Mouse (Mus musculus): ENCODE data around the gene Olfr513. TPM values are rescaled to one million over a fixed set of nuclear protein-coding genes. Genes with fewer than 3 reads are reported as not detected.

The Olfr513 gene
- polyA plus RNA-seq (2015; fragmentation: Nextera tagmentation; extraction: Ambion mirVana), result not detected in 2 replicates

- Histone ChIP-seq H3K4me1 (no peaks in the 10 kb centered on the region), H3K9me3 (replicated peaks) (no peaks in the 10 kb centered on the region), H3K27me3 (no peaks in the 10 kb centered on the region), H3K27ac (no peak within 1 kb of the TSS), H3K4me3 (no peak within 1 kb of the TSS), H3K4me2 (no peak within 1 kb of the TSS), H3K9ac (no peak within 1 kb of the TSS), H3K36me3 (ENCODE audit: poor library complexity, severe bottlenecking) (no peaks in the 10 kb centered on the region)
- ATAC-seq, result no peak
- 79% methylated on average over 1 of the region's 1 CpGs for WGBS
Measured at GRCm38 (mm10) chr7:108750673-108751072, at the start of gene Olfr513. TSS of gene Olfr513 (plus strand) at chr7:108750973.

DNA sequence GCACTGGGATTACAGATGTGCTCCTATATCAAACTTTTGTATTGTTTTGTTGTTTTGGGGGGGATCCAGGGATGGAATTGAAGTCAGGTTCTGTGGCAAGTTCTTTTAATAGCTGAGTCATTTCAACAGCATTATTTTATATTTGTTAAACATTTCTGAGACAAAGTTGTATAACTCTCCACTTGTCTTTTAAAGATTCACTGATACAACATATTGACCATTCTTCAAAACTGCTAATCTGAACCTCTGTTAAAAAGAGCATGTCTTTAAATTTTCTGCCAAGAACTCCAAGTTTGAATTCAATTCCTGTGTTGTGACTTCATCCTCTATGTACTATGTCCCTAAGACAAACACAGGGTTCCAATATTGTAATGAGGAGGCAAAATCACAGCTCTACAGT lies 37.8 kb upstream of the Olfr513 start, which contains the start of gene Olfr512:
Gene Olfr512 (plus strand): TSS at position 301 of the 400 bp plus-strand sequence.
- Histone ChIP-seq H3K9ac (no peak within 1 kb of the TSS), H3K9me3 (replicated peaks) (no peaks in the 10 kb centered on the region), H3K4me2 (no peak within 1 kb of the TSS), H3K27me3 (no peaks in the 10 kb centered on the region), H3K27ac (no peak within 1 kb of the TSS), H3K4me1 (no peaks in the 10 kb centered on the region), H3K4me3 (no peak within 1 kb of the TSS), H3K36me3 (ENCODE audit: poor library complexity, severe bottlenecking) (no peaks in the 10 kb centered on the region)
- ATAC-seq, result no peak

- no peaks in the 10 kb centered on the region for H3K27me3 ChIP-seq
- no peak for ATAC-seq
- no peak overlapping the region for H3K4me2 ChIP-seq
- H3K27ac ChIP-seq, result no peak overlapping the region
- no peak overlapping the region for H3K9ac ChIP-seq
- H3K36me3 ChIP-seq (ENCODE audit: poor library complexity, severe bottlenecking), result no peaks in the 10 kb centered on the region
- H3K4me3 ChIP-seq, result no peak overlapping the region
- WGBS, result 27% methylated on average over 3 of the region's 3 CpGs
- no peaks in the 10 kb centered on the region for H3K9me3 ChIP-seq (replicated peaks)
- H3K4me1 ChIP-seq, result no peaks in the 10 kb centered on the region
Measured at GRCm38 (mm10) chr7:108760411-108760810, 9.6 kb downstream of the Olfr513 start.

DNA sequence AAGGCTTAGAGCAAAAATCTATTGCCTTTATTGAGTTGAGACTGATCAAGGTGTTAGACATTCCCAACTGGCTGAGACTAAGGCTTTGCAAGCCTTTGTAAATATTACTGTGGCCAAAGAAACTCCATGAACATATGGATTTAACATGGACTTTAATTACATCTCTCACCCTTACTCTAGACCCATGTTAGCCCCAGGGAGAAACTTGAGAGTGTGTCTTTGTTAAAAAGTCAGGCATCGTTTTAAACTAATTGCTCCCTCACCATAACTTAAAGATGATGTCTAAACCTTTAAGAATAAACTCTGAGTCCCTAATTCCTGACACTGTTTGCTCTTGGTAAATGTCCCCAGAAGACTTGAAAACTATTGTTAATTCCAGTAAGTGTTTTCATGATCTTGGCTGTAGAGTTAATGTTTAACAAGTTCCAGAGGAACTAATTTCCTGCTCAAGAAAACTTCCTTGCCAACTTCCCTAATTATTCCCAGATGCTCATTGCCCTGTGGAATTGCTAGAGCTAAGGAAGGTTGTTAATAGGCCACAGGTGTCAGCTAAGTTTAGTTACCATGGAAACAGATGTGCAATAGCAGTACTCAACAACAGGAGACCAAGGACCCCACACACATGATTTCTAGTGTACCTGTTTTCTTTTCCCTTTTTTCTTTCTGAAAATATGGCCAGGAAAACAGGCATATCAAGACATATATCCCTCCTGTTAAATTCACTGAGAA lies 46.6 kb downstream of the Olfr513 start:
- H3K4me3 ChIP-seq, result no peak overlapping the region
- H3K27me3 ChIP-seq, result no peaks in the 10 kb centered on the region
- H3K9me3 ChIP-seq (replicated peaks), result no peaks in the 10 kb centered on the region
- H3K36me3 ChIP-seq (ENCODE audit: poor library complexity, severe bottlenecking), result no peaks in the 10 kb centered on the region
- 57% methylated on average over 1 of the region's 1 CpGs for WGBS
- no peak overlapping the region for H3K27ac ChIP-seq
- no peak overlapping the region for H3K4me2 ChIP-seq
- H3K4me1 ChIP-seq, result no peaks in the 10 kb centered on the region
- ATAC-seq, result no peak
- H3K9ac ChIP-seq, result no peak overlapping the region

Other genes starting within 250 kb of the Olfr513 start
- not detected in 2 replicates for gene Olfr502, start 225.9 kb upstream of the Olfr513 start, polyA plus RNA-seq (2015; fragmentation: Nextera tagmentation; extraction: Ambion mirVana)
- not detected in 2 replicates for gene Olfr503, start 206.4 kb upstream of the Olfr513 start, polyA plus RNA-seq (2015; fragmentation: Nextera tagmentation; extraction: Ambion mirVana)
- not detected in 2 replicates for gene Olfr504, start 185.2 kb upstream of the Olfr513 start, polyA plus RNA-seq (2015; fragmentation: Nextera tagmentation; extraction: Ambion mirVana)
- gene Olfr506, start 140.2 kb upstream of the Olfr513 start, polyA plus RNA-seq (2015; fragmentation: Nextera tagmentation; extraction: Ambion mirVana), result not detected in 2 replicates
- not detected in 2 replicates for gene Olfr507, start 129.2 kb upstream of the Olfr513 start, polyA plus RNA-seq (2015; fragmentation: Nextera tagmentation; extraction: Ambion mirVana)
- gene Olfr508, start 121.0 kb upstream of the Olfr513 start, polyA plus RNA-seq (2015; fragmentation: Nextera tagmentation; extraction: Ambion mirVana), result not detected in 2 replicates
- gene Olfr509, start 99.1 kb upstream of the Olfr513 start, polyA plus RNA-seq (2015; fragmentation: Nextera tagmentation; extraction: Ambion mirVana), result not detected in 2 replicates
- gene Olfr510, start 84.6 kb upstream of the Olfr513 start, polyA plus RNA-seq (2015; fragmentation: Nextera tagmentation; extraction: Ambion mirVana), result not detected in 2 replicates
- gene Olfr512, start 37.7 kb upstream of the Olfr513 start, polyA plus RNA-seq (2015; fragmentation: Nextera tagmentation; extraction: Ambion mirVana), result not detected in 2 replicates
- not detected in 2 replicates for gene Olfr514, start 75.0 kb downstream of the Olfr513 start, polyA plus RNA-seq (2015; fragmentation: Nextera tagmentation; extraction: Ambion mirVana)
- not detected in 2 replicates for gene Olfr516, start 99.6 kb downstream of the Olfr513 start, polyA plus RNA-seq (2015; fragmentation: Nextera tagmentation; extraction: Ambion mirVana)
- not detected in 2 replicates for gene Olfr517, start 121.4 kb downstream of the Olfr513 start, polyA plus RNA-seq (2015; fragmentation: Nextera tagmentation; extraction: Ambion mirVana)
- not detected in 2 replicates for gene Olfr518, start 134.0 kb downstream of the Olfr513 start, polyA plus RNA-seq (2015; fragmentation: Nextera tagmentation; extraction: Ambion mirVana)
- gene Olfr519, start 143.4 kb downstream of the Olfr513 start, polyA plus RNA-seq (2015; fragmentation: Nextera tagmentation; extraction: Ambion mirVana), result not detected in 2 replicates
- gene Nlrp10, start 179.2 kb downstream of the Olfr513 start, polyA plus RNA-seq (2015; fragmentation: Nextera tagmentation; extraction: Ambion mirVana), result 0.05 TPM in 1 of 2 replicates, not detected in the other
- gene Eif3f, start 183.4 kb downstream of the Olfr513 start, polyA plus RNA-seq (2015; fragmentation: Nextera tagmentation; extraction: Ambion mirVana), result 84.0 and 84.5 TPM in 2 replicates
- gene Tub, start 199.4 kb downstream of the Olfr513 start, polyA plus RNA-seq (2015; fragmentation: Nextera tagmentation; extraction: Ambion mirVana), result 27.1 and 31.5 TPM in 2 replicates